Mouse (Mus musculus): ENCODE data around the gene Trim25. TPM values are rescaled to one million over a fixed set of nuclear protein-coding genes. Genes with fewer than 3 reads are reported as not detected.
"Not testable (repeated sequence)": the region's sequence is repeated elsewhere in the genome, so short reads cannot be mapped to it uniquely, and the experiment has no call there.

The Trim25 gene
- polyA plus RNA-seq, 1 experiment from 2014 or later = 12.9 TPM

GRCm38 (mm10) chr11:89038496-89038895 is 39.3 kb downstream of the Trim25 start:
- no peak for TF ChIP-seq CTCF (IDR thresholded peaks at IDR 0.05)
- DNase-seq (ENCODE audit: low read depth, low spot score) (no peak), ATAC-seq (no peak)
- CTCF ChIA-PET = interaction anchor here (1.2 to 5.5 kb wide), 5 partner anchors 8 to 63 kb away, joined by 3 to 58 read pairs (median 5); no protein-coding TSS in a partner anchor
- in situ Hi-C loops (cut with MboI; ENCODE audit: low pct_unique_long_range_greater_than_20kb) = loop anchor here (10.0 kb wide), 1 partner anchor 54 kb away; no protein-coding TSS in a partner anchor
- POLR2A ChIA-PET = no interaction called here
- H3K27me3 ChIP-seq = no peaks in the 10 kb centered on the region

DNA sequence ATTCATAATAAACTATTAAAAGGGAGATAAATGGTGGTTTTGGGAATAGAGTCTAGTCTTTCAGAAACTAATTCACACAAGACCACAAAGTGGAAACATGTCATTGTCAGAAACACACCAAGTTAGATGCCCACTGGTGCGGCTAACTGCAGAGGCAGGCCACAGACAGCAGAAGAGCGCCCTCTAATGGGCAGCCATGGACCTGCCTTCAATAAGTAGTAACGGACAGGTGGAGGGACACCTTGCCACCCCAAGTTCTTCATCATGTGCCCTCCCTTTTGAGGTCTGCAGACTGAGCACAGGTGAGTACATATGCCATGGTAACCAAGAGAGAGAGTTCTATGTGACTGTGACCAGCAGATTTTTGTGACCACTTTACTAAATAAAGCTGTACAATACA is 40.1 kb downstream of the Trim25 start:
- CTCF ChIA-PET = interaction anchor here (0.7 to 5.5 kb wide), 15 partner anchors 8 to 109 kb away, joined by 3 to 58 read pairs (median 4); no protein-coding TSS in a partner anchor
- POLR2A ChIA-PET = no interaction called here
- in situ Hi-C loops (cut with MboI; ENCODE audit: low pct_unique_long_range_greater_than_20kb) = loop anchor here (10.0 kb wide), 1 partner anchor 55 kb away; no protein-coding TSS in a partner anchor
- H3K27me3 ChIP-seq = no peaks in the 10 kb centered on the region
- peak; percentile 65 for ATAC-seq
- DNase-seq (ENCODE audit: low read depth, low spot score) = no peak
- TF ChIP-seq CTCF (IDR thresholded peaks at IDR 0.05) = peak; percentile 95

- DNase-seq (ENCODE audit: low read depth, low spot score); H3K27me3 ChIP-seq; in situ Hi-C loops (cut with MboI; ENCODE audit: low pct_unique_long_range_greater_than_20kb); ATAC-seq; POLR2A ChIA-PET: not testable (repeated sequence)
- CTCF ChIA-PET = interaction anchor here (0.9 to 5.5 kb wide), 3 partner anchors 12 to 54 kb away, joined by 3 to 58 read pairs (median 6); no protein-coding TSS in a partner anchor
These were observed 41.9 kb downstream of the Trim25 start for GRCm38 (mm10) chr11:89041073-89041472.

GRCm38 (mm10) chr11:89043046-89043445 is 43.9 kb downstream of the Trim25 start:
- DNase-seq (ENCODE audit: low read depth, low spot score) (no peak), ATAC-seq (no peak)
- no peak for TF ChIP-seq CTCF (IDR thresholded peaks at IDR 0.05)
- CTCF ChIA-PET = interaction anchor here (1.2 to 5.5 kb wide), 4 partner anchors 39 to 50 kb away, joined by 3 to 58 read pairs (median 4); no protein-coding TSS in a partner anchor
- H3K27me3 ChIP-seq = no peaks in the 10 kb centered on the region
- in situ Hi-C loops (cut with MboI; ENCODE audit: low pct_unique_long_range_greater_than_20kb) = no loop called here
- POLR2A ChIA-PET = no interaction called here

GRCm38 (mm10) chr11:89045501-89045900 is 46.3 kb downstream of the Trim25 start:
- in situ Hi-C loops (cut with MboI; ENCODE audit: low pct_unique_long_range_greater_than_20kb); H3K27me3 ChIP-seq; DNase-seq (ENCODE audit: low read depth, low spot score); ATAC-seq: not testable (repeated sequence)
- ChIA-PET POLR2A (interaction anchor here (0.6 kb wide), 1 partner anchor 190 kb away, joined by 3 read pairs; no protein-coding TSS in a partner anchor), CTCF (interaction anchor here (1.2 kb wide), 1 partner anchor 52 kb away, joined by 4 read pairs; no protein-coding TSS in a partner anchor)

- CTCF ChIA-PET = interaction anchor here (1.2 kb wide), 1 partner anchor 52 kb away, joined by 4 read pairs; no protein-coding TSS in a partner anchor
- no peak for ATAC-seq
These were observed 46.8 kb downstream of the Trim25 start for GRCm38 (mm10) chr11:89046021-89046420.

DNA sequence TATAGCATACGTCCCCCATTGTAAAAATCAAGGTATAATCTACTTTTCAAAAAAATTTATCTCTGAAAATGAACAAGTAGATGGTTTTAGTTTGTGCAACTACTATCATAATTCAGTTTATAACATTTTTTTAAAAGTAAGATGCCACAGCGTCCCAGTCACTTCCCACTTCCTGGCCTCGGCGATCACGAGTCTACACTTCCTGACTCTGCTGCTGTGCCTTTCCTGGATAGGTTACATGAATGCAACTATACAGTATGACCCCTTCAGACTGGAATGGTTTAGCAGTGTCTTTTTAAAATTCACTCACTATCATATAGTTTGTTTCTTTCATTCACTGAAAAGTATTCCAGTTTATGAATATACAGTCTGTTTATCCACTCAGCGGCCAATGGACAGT is 52.6 kb downstream of the Trim25 start:
- POLR2A ChIA-PET = no interaction called here
- in situ Hi-C loops (cut with MboI; ENCODE audit: low pct_unique_long_range_greater_than_20kb) = no loop called here
- ATAC-seq (no peak), DNase-seq (ENCODE audit: low read depth, low spot score) (no peak)
- H3K27me3 ChIP-seq = no peaks in the 10 kb centered on the region
- no peak for TF ChIP-seq CTCF (IDR thresholded peaks at IDR 0.05)
- CTCF ChIA-PET = interaction anchor here (1.5 kb wide), 1 partner anchor 12 kb away, joined by 3 read pairs; no protein-coding TSS in a partner anchor

More at GRCm38 (mm10) chr11:89046021-89046420, 46.8 kb downstream of the Trim25 start:
- DNase-seq (ENCODE audit: low read depth, low spot score) = no peak
- in situ Hi-C loops (cut with MboI; ENCODE audit: low pct_unique_long_range_greater_than_20kb) = no loop called here
- TF ChIP-seq CTCF (IDR thresholded peaks at IDR 0.05) = no peak
- POLR2A ChIA-PET = no interaction called here
- H3K27me3 ChIP-seq = no peaks in the 10 kb centered on the region

DNA sequence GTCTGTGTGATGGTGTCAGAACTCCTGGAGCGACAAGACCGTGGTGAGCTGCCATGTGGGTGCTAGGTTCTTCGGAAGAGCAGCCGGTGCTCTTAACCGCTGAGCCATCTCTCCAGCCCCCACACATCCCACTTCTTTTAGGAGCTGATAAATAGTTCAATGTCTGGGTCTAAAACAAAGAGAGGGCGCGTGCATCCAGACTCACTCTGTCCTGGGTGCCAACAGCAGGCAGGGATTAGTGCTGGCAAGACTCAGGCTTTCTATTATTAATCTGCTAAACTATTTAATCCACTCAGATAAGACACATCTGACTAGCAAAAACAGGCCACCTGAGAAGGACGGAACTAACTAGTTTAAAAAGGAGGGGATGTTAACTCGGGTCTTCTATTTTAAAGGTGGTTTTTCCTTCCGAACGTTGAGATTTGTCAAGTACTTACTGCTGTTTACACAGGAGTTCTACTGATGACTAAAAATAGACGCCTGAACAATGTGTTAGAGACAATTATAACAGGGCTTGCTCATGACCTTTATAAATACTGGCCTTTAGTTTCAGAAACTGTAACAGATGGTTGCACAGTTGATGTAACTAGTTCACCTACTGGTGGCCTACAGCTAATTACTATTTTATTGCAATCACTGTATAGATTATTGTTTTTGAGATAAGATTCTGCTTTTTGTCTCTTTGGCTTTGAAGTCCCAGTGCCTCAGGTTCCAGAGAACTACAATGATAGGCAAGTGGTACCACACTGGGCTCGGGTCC is 56.9 kb downstream of the Trim25 start:
- ChIA-PET CTCF (interaction anchor here (1.2 to 1.9 kb wide), 2 partner anchors 13 to 23 kb away, joined by 3 to 5 read pairs; no protein-coding TSS in a partner anchor), POLR2A (no interaction called here)
- H3K27me3 ChIP-seq = no peaks in the 10 kb centered on the region
- no peak for TF ChIP-seq CTCF (IDR thresholded peaks at IDR 0.05)
- ATAC-seq = no peak
- no peak for DNase-seq (ENCODE audit: low read depth, low spot score)
- in situ Hi-C loops (cut with MboI; ENCODE audit: low pct_unique_long_range_greater_than_20kb) = no loop called here

DNA sequence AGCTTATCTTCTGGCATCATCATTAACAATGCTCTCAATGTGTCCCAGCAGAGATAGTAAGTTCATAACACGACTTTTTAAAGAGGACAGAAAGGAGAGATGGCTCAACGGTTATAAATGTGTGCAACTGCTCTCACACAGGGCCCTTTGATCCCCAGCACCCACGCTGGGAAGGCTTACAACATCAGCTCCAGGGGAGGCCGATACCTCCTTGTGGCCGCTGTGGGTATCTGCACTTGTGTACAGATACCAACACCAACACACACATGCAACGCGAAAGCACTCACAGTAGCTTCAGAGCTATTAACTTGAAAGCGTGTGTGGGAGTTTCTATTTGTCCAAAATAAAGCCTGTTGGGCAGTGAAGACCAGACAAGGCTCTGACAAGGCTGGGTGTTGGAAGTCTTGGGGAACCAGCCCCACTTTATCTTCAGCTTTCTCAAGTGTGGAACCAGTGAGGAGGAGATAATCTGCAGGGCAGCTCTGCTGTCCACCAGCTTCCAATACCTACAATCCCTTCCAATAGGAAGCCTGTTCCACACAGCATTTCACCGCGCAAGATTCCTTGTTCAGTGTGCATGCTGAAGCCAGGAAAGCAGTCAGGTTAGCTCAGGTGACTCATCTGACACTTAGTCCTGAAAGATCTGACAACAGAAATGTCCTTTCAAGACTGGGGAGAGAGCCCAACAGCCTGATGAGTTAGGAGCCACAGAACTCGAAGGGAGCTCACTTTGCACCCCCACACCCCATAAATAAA is 59.5 kb downstream of the Trim25 start:
- DNase-seq (ENCODE audit: low read depth, low spot score) (no peak), ATAC-seq (no peak)
- TF ChIP-seq CTCF (IDR thresholded peaks at IDR 0.05) = peak; percentile 52
- CTCF ChIA-PET = interaction anchor here (0.9 to 1.8 kb wide), 3 partner anchors 11 to 19 kb away, joined by 4 to 7 read pairs (median 4); no protein-coding TSS in a partner anchor
- H3K27me3 ChIP-seq = no peaks in the 10 kb centered on the region
- POLR2A ChIA-PET = no interaction called here
- in situ Hi-C loops (cut with MboI; ENCODE audit: low pct_unique_long_range_greater_than_20kb) = no loop called here

GRCm38 (mm10) chr11:89059919-89060422 is 60.8 kb downstream of the Trim25 start:
- CTCF ChIA-PET = interaction anchor here (1.8 kb wide), 1 partner anchor 21 kb away, joined by 7 read pairs; no protein-coding TSS in a partner anchor
- no peak for TF ChIP-seq CTCF (IDR thresholded peaks at IDR 0.05)
- ATAC-seq = peak; percentile 24
- H3K27me3 ChIP-seq = no peaks in the 10 kb centered on the region
- DNase-seq (ENCODE audit: low read depth, low spot score) = no peak
- in situ Hi-C loops (cut with MboI; ENCODE audit: low pct_unique_long_range_greater_than_20kb) = no loop called here
- POLR2A ChIA-PET = no interaction called here

Data from Patski (cell line).